Mouse (Mus musculus): ENCODE results near the gene Anxa3.

Gene Anxa3

GRCm38 (mm10) chr5:96792936-96793718 lies at the start of gene Anxa3:
Anxa3 (plus strand) TSS chr5:96793339.
- peak; percentile 89 for DNase-seq (ENCODE audit: low read depth, low spot score)

DNA sequence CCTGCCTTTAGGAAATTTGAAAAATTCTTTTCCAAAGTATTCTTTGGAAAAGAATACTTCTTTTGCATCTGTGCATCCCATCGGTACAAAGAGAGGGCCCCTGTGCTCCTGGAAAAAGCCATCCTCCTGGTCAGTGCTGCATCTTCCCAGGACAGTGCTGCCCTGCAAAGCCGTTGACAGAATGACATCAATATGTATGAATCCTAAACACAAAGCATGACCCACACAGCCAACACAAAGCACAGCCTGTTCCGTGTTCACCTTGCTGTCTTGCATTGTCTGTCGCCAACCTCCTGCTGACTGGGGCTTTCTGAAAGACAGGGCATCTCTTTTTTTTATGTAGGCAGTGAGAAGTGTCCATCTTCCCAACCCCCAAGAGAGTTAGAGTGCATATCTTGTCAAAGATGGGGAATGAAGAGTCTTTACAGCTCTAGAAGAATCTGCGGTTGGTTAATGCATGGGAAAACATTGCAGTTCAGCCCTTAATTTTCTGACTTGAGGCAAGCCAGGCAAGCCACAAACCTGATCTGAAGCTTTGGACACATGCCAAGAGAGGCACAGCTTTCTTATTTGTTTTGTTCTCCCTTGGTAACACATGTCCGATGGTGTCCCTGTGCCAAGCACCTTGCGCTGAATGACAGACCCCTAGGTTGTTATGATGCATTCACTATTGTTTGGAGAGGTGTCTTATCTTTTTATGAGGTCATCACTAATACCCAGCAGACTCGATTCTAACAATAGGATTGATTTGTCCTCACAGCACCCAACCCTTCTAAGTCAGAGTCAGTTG lies 45.7 kb upstream of the Anxa3 start:
- DNase-seq (ENCODE audit: low read depth, low spot score): no peak

DNA sequence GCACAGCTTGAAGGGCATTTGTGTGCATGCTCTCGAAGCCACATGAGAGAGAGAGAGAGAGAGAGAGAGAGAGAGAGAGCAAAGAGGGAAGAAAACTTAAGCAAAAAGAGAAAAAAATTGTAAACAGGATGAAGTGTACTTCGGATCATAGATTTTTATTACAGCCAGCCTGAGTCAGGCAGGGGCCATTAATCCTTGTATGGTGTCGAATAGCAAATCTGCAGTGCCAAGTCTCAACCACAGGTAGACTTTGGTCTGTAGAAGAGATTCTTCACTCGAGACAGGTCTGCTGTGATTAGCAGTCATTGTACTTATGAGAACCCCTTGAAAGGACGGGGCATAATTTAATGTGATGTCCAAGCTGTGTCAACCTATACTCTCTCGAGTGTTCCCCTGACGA lies 35.5 kb upstream of the Anxa3 start:
- no peak for DNase-seq (ENCODE audit: low read depth, low spot score)

- no peak for DNase-seq (ENCODE audit: low read depth, low spot score)
Measured at GRCm38 (mm10) chr5:96762021-96762420, 31.1 kb upstream of the Anxa3 start.

DNA sequence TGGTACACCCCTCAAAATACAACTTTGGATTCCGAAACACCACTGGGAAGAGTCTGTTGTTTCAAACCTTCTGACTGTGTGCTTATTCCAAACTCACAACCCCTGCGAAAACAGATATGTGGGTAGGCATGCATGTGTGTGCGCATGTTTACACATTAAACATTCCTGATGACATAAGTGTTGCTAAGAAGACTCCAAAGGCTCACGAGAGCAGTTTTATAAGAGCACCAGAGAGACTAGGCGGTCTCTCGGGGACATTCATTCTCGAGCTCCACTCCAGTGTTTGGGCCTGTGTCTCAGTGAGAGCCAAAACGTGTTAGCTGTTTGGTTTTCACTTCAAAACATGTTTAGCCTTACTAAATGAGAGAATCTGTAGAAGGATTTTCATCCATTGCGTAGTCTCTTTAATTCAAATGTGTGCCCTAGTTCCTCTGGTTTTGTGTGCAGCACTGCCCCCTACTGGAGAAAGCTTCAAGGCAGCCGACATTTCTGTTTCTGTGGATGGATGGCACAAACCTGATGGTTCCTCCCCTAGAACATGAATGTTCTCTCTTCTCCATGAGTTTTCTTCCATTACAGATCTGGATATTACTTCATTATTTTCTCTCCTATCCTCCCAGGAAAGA lies 24.2 kb upstream of the Anxa3 start:
- peak; percentile 60 for DNase-seq (ENCODE audit: low read depth, low spot score)

DNA sequence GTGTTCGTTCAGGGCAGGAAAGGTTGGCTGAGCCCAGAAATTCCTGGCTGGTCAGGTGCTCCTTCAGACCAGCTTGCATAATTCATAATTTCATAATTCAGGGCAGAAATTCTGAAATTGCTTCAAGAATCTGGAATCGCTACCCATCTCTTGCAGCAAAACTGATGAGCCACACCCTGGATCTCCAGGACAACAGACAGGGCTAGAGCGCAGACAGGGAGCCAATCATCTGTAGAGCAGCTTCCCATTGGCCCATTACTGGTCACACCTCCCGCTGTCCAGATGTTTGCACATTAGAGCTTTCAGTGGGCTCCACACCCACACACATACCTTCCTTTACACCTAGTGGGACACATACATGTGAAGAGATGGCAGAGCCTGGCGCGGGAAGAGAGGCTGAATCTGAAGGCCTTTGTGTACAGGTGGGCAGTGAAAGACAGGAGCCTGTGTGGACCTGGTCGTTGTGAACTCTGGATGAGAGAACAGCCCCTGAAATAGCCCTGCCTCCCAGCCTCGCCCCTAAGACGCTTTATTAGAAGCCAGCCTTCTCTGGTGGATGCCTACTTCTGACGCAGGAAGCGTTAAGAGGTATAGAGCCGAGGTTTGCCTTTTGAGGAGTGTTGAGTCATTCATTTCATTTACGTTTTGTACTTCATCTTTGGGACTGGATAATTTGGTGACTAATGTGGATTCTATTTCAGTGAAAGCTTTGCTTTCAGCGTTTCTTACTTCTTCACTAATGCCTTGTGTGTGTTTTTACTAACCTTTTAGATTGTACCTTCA lies 9.4 kb upstream of the Anxa3 start:
- peak; percentile 47 for DNase-seq (ENCODE audit: low read depth, low spot score)

GRCm38 (mm10) chr5:96785096-96785495 lies 8.0 kb upstream of the Anxa3 start:
- no peak for DNase-seq (ENCODE audit: low read depth, low spot score)

- peak; percentile 53 for DNase-seq (ENCODE audit: low read depth, low spot score)
Measured at GRCm38 (mm10) chr5:96792422-96792821, 717 bp upstream of the Anxa3 start.

DNA sequence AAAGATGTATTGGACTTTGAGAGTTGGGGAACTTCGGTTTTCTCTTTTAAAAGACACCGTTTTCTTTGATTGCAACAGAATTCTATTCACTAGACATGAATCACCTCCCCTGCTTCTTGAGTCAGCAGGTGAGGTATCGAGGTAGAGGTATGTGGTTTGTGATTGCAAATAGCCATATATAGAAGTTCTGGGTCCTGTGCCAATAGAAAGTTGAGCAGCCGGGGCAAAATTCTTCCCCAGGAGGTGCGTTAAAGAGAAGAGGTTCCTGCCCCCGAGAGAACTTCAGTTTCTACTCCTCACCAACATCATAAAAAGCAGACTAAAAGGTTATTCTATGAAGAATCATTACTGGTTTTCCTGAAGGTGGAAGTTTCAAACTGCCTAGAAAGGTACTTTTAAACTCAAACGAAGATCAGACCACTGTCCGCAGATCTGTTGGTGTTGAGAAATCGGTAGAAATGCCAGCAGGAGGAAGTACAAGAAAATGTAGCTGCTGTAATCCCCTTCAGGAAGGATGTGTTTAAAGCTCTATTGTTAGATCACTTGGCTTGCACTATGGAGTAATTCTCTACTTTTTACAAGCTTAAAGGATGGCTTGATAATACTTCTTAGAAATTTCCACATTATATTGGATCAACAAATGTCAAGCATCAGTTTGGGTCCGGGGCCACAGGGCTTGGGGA lies 955 bp downstream of the Anxa3 start:
- no peak for DNase-seq (ENCODE audit: low read depth, low spot score)

DNA sequence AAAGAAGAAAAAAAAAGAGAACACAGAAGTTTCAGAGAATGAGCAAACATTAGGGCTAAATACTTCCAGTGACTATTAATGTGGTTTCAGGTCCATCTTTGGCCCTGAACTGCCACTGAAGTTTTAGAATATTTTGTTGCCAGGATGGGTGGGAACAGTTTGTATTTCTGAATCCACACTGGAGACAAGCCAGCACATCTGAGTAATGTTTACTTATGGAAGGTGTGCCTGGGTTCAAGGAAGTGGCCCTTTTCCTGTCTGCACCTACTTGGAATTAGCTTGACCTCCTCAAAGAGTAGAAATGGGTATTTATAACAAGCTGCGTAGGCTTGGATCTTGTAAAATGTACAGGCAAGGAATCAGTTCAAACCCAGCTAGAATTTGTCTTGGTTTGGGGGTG lies 2.6 kb downstream of the Anxa3 start:
- DNase-seq (ENCODE audit: low read depth, low spot score): no peak

- DNase-seq (ENCODE audit: low read depth, low spot score): no peak
Measured at GRCm38 (mm10) chr5:96797465-96797864, 4.3 kb downstream of the Anxa3 start.

GRCm38 (mm10) chr5:96799165-96799564 lies 6.0 kb downstream of the Anxa3 start:
- no peak for DNase-seq (ENCODE audit: low read depth, low spot score)

DNA sequence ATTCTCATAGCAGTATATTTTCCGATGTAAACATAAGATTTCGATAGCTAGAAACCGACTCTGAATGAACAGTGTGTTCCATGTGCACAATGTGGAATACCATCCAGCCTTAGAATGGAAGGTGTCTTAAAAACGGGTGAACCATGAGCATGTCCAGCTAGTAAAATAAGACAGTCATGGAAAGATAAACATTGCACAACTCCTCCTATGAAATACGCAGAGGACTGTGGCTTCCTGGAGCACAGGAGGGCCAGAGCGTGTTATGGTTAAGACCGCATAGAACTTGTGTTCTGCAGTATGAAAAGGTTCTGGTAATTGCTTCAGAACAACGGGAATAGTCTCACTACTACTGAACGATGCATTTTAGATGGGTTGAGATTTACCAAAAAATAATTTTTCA lies 6.8 kb downstream of the Anxa3 start:
- no peak for DNase-seq (ENCODE audit: low read depth, low spot score)

- peak; percentile 91 for DNase-seq (ENCODE audit: low read depth, low spot score)
Measured at GRCm38 (mm10) chr5:96802185-96802584, 9.0 kb downstream of the Anxa3 start.

GRCm38 (mm10) chr5:96803091-96803490 lies 10.0 kb downstream of the Anxa3 start:
- DNase-seq (ENCODE audit: low read depth, low spot score): peak; percentile 49

GRCm38 (mm10) chr5:96804304-96804703 lies 11.2 kb downstream of the Anxa3 start:
- DNase-seq (ENCODE audit: low read depth, low spot score): peak; percentile 20

DNA sequence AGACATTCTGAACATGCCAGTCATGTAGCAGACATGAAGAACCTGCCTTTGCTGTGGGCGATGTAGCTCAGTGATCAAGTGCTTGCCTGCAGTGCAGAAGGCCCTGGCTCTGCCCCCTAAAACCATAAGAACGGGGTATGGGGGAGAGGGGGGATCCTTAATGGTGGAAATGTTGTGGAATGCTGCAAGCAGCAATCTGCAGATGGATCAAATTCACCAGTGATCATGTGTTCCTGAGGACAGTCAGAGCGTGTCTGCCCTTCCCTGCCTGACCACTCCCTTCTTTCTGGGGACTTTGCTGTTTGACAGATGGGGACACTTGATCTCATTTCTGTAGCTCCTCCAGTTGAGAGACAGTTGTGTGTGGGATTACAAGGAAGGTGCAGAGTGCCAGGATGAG lies 11.7 kb downstream of the Anxa3 start:
- no peak for DNase-seq (ENCODE audit: low read depth, low spot score)

DNA sequence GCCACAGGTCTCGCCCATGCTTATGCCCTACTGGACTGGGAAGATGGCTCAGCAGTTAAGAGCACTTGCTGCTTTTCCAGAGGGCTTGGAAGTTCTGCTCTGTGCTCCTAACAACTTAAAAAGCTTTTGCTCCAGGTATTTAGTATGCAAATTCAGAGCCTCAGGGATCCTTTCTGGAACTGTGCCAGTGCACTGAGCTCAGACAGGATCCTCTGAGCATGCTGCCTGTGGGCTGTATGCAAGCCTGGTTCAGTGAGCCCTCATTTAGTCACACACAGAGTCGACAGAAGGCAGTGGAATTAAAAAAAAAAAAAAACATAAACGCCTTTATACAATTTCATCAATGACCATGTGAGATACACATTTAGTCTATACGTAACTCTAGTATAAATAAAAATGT lies 17.5 kb downstream of the Anxa3 start:
- peak; percentile 36 for DNase-seq (ENCODE audit: low read depth, low spot score)

GRCm38 (mm10) chr5:96824769-96825327 lies 31.7 kb downstream of the Anxa3 start:
- DNase-seq (ENCODE audit: low read depth, low spot score): no peak

DNA sequence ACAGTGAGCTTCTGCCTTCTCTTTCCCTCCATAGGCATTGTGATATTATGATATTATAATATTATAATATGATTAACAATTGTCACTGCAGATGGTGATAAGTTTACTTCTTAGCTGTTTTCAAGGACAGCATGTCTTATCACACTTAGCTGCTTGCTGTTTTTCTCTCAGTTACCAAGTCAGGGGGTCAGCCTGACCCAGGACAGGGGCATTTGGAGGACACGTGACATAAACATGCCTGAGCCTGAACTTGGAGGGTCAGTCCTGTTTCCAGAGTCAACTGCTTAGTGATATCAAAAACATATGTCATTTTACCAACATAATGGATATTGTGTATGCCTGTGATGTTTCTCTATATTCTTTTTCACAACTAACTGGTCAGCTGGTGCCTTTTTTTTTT lies 34.0 kb downstream of the Anxa3 start:
- DNase-seq (ENCODE audit: low read depth, low spot score): no peak

DNA sequence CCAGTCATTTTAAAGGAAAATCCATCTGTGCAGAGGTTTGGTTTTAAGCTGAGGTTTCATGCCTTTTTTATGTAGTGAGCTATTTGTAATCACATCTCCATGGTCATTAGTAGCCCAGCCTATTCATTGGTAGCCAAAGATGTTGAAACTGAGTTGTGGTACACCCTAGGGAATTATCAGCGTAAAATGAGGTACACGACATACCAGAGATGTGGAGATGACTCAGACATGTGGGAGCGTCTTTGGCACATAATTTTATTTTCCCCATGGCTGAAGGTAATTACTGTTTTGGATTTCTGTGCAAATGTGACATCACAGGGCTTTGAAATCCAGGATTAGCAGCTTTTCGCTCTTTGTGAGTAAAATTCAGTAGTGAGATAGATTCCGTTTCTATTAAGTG lies 41.2 kb downstream of the Anxa3 start:
- no peak for DNase-seq (ENCODE audit: low read depth, low spot score)
